Mouse (Mus musculus): ENCODE measurements around the gene Clic5. TPM values are rescaled to one million over a fixed set of nuclear protein-coding genes. Genes with fewer than 3 reads are reported as not detected.

The Clic5 gene
- polyA plus RNA-seq, 1 experiment, result 1.9 TPM

DNA sequence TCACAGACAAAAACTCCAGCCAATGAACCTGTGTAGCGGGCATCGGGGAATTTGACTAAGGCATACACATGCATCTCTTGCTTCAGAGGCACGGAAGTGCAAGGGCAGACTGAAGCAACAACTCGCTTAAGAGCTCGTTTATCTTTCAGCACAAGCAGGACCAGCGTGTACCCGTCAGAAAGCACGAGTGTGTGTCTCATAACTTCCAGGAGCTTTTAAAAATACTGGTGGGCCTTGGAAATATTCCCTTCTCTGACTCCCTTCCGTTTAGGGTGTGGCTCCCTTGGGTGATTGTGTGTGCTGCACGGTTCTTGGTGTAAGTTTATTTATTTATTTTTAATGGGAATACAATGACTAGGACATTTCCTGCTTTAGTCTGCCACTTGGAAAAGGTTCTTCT lies 41.7 kb downstream of the Clic5 start:
- Histone ChIP-seq H3K4me2 (ENCODE audit: low read depth) (peak overlapping the region; percentile 34), H3K4me3 (no peak overlapping the region), H3K27me3 (ENCODE audit: control insufficient read depth, insufficient read depth, insufficient read length) (no peaks in the 10 kb centered on the region), H3K36me3 (ENCODE audit: control insufficient read depth, insufficient read depth) (no peaks in the 10 kb centered on the region), H3K79me2 (ENCODE audit: control insufficient read depth, insufficient read depth) (no peaks in the 10 kb centered on the region), H3ac (ENCODE audit: control insufficient read depth, insufficient read length) (no peak overlapping the region)
- TF ChIP-seq TCF12 (IDR thresholded peaks at IDR 0.05; ENCODE audit: insufficient read depth, poor library complexity, severe bottlenecking) (no peak), E2F4 (IDR thresholded peaks at IDR 0.05; ENCODE audit: insufficient read depth) (no peak), CEBPB (IDR thresholded peaks at IDR 0.05; ENCODE audit: insufficient read depth, poor library complexity, severe bottlenecking) (no peak), USF1 (IDR thresholded peaks at IDR 0.05; ENCODE audit: low read depth) (no peak), MAX (IDR thresholded peaks at IDR 0.05; ENCODE audit: low read depth) (no peak), SRF (IDR thresholded peaks at IDR 0.05; ENCODE audit: control insufficient read depth, insufficient read length, low read depth) (no peak), MYOG (IDR thresholded peaks at IDR 0.05; ENCODE audit: control insufficient read depth in 1 of 3, insufficient read depth in 1 of 3, insufficient read length in 2 of 3, low read depth in 2 of 3) (no peak), MYOD1 (IDR thresholded peaks at IDR 0.05; ENCODE audit: control insufficient read depth in 1 of 3, insufficient read length in 2 of 3, low read depth in 2 of 3) (no peak), REST (IDR thresholded peaks at IDR 0.05; ENCODE audit: insufficient read depth, insufficient read length) (no peak)

DNA sequence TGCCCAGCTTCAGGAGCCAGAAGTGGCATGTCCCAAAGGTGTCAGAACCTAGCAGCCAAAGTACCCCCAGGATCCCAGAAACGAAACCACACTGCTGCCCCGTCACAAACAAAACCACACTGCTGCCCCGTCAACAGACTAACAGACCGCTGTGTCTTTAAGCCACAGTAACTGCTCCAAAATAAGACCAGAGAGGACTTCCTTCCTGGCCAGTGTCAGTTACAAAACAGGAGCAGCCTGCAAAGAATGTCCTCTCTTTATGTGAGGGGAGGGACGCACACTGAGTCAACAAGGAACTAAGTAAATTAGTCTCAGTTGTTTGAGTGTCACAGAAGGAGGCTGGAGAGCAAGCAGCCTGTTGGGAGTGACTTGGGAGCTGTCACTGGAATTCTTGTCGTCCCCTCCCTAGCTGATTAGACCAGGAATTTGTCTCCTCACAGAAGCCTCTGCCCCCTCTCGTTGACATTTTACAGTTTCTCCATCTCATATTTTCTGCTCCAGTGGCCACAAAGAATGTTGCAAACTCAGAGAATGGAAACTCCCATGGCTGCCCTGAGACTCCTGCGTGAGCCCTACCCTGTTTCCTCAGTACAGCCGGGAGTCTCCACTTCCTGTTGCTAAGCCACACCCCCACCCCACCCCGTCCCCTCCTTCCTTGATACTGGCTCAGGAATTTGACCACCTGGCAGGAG lies 50.8 kb downstream of the Clic5 start:
- H3K36me3 ChIP-seq (ENCODE audit: control insufficient read depth, insufficient read depth), result no peaks in the 10 kb centered on the region
- H3K4me3 ChIP-seq, result no peak overlapping the region

DNA sequence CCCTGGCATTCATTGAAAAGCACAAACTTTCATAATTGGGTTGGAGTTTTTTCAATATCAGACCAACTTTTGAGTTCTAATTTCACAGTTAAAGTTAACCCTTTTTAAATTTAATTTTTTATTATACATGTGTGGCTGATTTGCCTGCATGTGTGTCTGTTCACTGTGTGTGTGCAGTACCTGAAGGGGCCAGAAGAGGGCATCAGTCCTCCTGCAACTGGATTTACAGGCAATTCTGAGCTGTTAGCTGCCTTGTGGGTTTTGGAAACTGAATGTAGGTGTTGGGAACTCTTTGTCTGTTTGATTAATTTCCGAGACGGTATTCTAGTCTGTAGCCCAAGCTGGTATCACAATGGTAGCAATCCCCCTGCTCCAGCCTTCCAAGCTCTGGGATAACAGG lies 52.4 kb downstream of the Clic5 start:
- Histone ChIP-seq H3K79me2 (ENCODE audit: control insufficient read depth, insufficient read depth) (no peaks in the 10 kb centered on the region), H3K4me3 (no peak overlapping the region), H3K36me3 (ENCODE audit: control insufficient read depth, insufficient read depth) (no peaks in the 10 kb centered on the region), H3K27me3 (ENCODE audit: control insufficient read depth, insufficient read depth, insufficient read length) (no peaks in the 10 kb centered on the region), H3K4me2 (ENCODE audit: low read depth) (no peak overlapping the region), H3ac (ENCODE audit: control insufficient read depth, insufficient read length) (no peak overlapping the region)
- TF ChIP-seq TCF3 (IDR thresholded peaks at IDR 0.05; ENCODE audit: insufficient read length, low read depth) (no peak), POLR2A (IDR thresholded peaks at IDR 0.05; ENCODE audit: insufficient read length, low read depth) (no peak), POLR2AphosphoS2 (IDR thresholded peaks at IDR 0.05; ENCODE audit: insufficient read length, low read depth) (no peak)

More for the DNA sequence above, 50.8 kb downstream of the Clic5 start:
- Histone ChIP-seq H3K79me2 (ENCODE audit: control insufficient read depth, insufficient read depth) (no peaks in the 10 kb centered on the region), H3ac (ENCODE audit: control insufficient read depth, insufficient read length) (no peak overlapping the region), H3K27me3 (ENCODE audit: control insufficient read depth, insufficient read depth, insufficient read length) (no peaks in the 10 kb centered on the region), H3K4me2 (ENCODE audit: low read depth) (peak overlapping the region; percentile 59)
- TF ChIP-seq USF1 (IDR thresholded peaks at IDR 0.05; ENCODE audit: low read depth), result no peak
- no peak for TF ChIP-seq MYOG (IDR thresholded peaks at IDR 0.05; ENCODE audit: control insufficient read depth in 1 of 3, insufficient read depth in 1 of 3, insufficient read length in 2 of 3, low read depth in 2 of 3)
- TF ChIP-seq E2F4 (IDR thresholded peaks at IDR 0.05; ENCODE audit: insufficient read depth), result no peak
- TF ChIP-seq REST (IDR thresholded peaks at IDR 0.05; ENCODE audit: insufficient read depth, insufficient read length), result no peak
- no peak for TF ChIP-seq TCF12 (IDR thresholded peaks at IDR 0.05; ENCODE audit: insufficient read depth, poor library complexity, severe bottlenecking)
- TF ChIP-seq POLR2AphosphoS2 (IDR thresholded peaks at IDR 0.05; ENCODE audit: insufficient read length, low read depth), result no peak
- TF ChIP-seq MYOD1 (IDR thresholded peaks at IDR 0.05; ENCODE audit: control insufficient read depth in 1 of 3, insufficient read length in 2 of 3, low read depth in 2 of 3), result no peak
- no peak for TF ChIP-seq POLR2A (IDR thresholded peaks at IDR 0.05; ENCODE audit: insufficient read length, low read depth)
- no peak for TF ChIP-seq MAX (IDR thresholded peaks at IDR 0.05; ENCODE audit: low read depth)
- no peak for TF ChIP-seq CEBPB (IDR thresholded peaks at IDR 0.05; ENCODE audit: insufficient read depth, poor library complexity, severe bottlenecking)
- TF ChIP-seq SRF (IDR thresholded peaks at IDR 0.05; ENCODE audit: control insufficient read depth, insufficient read length, low read depth), result no peak
- no peak for TF ChIP-seq TCF3 (IDR thresholded peaks at IDR 0.05; ENCODE audit: insufficient read length, low read depth)

DNA sequence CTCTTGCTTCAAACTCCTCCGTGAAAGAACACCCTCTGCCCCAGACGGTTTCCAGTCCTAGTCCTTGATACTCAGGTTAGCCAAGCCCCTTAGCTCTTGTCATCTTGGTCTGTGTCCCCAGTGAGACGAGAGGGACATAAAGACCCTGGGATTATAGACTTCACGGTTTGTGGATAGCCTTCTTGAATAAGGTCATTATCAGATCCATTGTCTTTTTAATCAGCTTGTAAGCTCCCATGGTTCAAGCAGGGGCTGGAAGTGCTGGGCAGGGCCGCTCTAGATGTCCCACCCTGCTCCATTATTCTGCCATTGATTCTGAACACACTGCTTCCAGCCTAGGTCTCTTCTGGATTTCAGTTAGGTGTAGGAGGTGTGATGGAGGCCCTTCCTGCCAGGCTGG lies 55.7 kb downstream of the Clic5 start:
- no peak for TF ChIP-seq REST (IDR thresholded peaks at IDR 0.05; ENCODE audit: insufficient read depth, insufficient read length)
- TF ChIP-seq E2F4 (IDR thresholded peaks at IDR 0.05; ENCODE audit: insufficient read depth), result no peak
- TF ChIP-seq TCF3 (IDR thresholded peaks at IDR 0.05; ENCODE audit: insufficient read length, low read depth), result no peak
- no peak for TF ChIP-seq TCF12 (IDR thresholded peaks at IDR 0.05; ENCODE audit: insufficient read depth, poor library complexity, severe bottlenecking)
- no peak for TF ChIP-seq POLR2A (IDR thresholded peaks at IDR 0.05; ENCODE audit: insufficient read length, low read depth)
- TF ChIP-seq MYOG (IDR thresholded peaks at IDR 0.05; ENCODE audit: control insufficient read depth in 1 of 3, insufficient read depth in 1 of 3, insufficient read length in 2 of 3, low read depth in 2 of 3), result no peak
- Histone ChIP-seq H3K36me3 (ENCODE audit: control insufficient read depth, insufficient read depth) (no peaks in the 10 kb centered on the region), H3ac (ENCODE audit: control insufficient read depth, insufficient read length) (no peak overlapping the region), H3K79me2 (ENCODE audit: control insufficient read depth, insufficient read depth) (no peaks in the 10 kb centered on the region), H3K4me2 (ENCODE audit: low read depth) (no peak overlapping the region), H3K27me3 (ENCODE audit: control insufficient read depth, insufficient read depth, insufficient read length) (no peaks in the 10 kb centered on the region), H3K4me3 (no peak overlapping the region)

DNA sequence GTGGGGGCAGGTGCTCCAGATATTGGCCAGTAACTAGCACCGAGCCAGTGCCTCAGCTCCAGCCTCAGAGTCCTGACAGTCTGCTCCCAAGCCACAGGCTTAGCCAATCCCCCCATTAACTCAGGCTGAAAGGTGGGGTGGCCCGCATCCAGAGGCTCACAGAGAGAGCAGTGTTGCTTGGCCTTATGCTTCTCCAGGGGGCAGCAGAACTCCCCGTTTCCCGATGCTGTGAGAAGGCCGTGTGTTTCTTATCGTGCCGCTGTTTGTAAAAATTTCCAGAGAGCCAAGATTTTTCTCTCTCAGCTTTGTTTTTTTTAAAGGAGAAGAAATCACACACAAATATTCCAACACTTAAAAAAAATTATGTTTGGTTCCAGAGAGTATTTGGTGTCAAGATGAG lies 56.2 kb downstream of the Clic5 start:
- TF ChIP-seq USF1 (IDR thresholded peaks at IDR 0.05; ENCODE audit: low read depth), result no peak
- TF ChIP-seq REST (IDR thresholded peaks at IDR 0.05; ENCODE audit: insufficient read depth, insufficient read length), result no peak
- no peak for TF ChIP-seq POLR2A (IDR thresholded peaks at IDR 0.05; ENCODE audit: insufficient read length, low read depth)
- no peak for TF ChIP-seq SRF (IDR thresholded peaks at IDR 0.05; ENCODE audit: control insufficient read depth, insufficient read length, low read depth)
- TF ChIP-seq E2F4 (IDR thresholded peaks at IDR 0.05; ENCODE audit: insufficient read depth), result no peak
- no peak for TF ChIP-seq TCF3 (IDR thresholded peaks at IDR 0.05; ENCODE audit: insufficient read length, low read depth)
- TF ChIP-seq MYOG (IDR thresholded peaks at IDR 0.05; ENCODE audit: control insufficient read depth in 1 of 3, insufficient read depth in 1 of 3, insufficient read length in 2 of 3, low read depth in 2 of 3), result no peak
- no peak for TF ChIP-seq MAX (IDR thresholded peaks at IDR 0.05; ENCODE audit: low read depth)
- no peak for TF ChIP-seq CEBPB (IDR thresholded peaks at IDR 0.05; ENCODE audit: insufficient read depth, poor library complexity, severe bottlenecking)
- no peak for TF ChIP-seq TCF12 (IDR thresholded peaks at IDR 0.05; ENCODE audit: insufficient read depth, poor library complexity, severe bottlenecking)
- TF ChIP-seq POLR2AphosphoS2 (IDR thresholded peaks at IDR 0.05; ENCODE audit: insufficient read length, low read depth), result no peak
- no peak for TF ChIP-seq MYOD1 (IDR thresholded peaks at IDR 0.05; ENCODE audit: control insufficient read depth in 1 of 3, insufficient read length in 2 of 3, low read depth in 2 of 3)
- Histone ChIP-seq H3K79me2 (ENCODE audit: control insufficient read depth, insufficient read depth) (no peaks in the 10 kb centered on the region), H3K4me3 (no peak overlapping the region), H3K4me2 (ENCODE audit: low read depth) (no peak overlapping the region), H3K36me3 (ENCODE audit: control insufficient read depth, insufficient read depth) (no peaks in the 10 kb centered on the region), H3K27me3 (ENCODE audit: control insufficient read depth, insufficient read depth, insufficient read length) (no peaks in the 10 kb centered on the region), H3ac (ENCODE audit: control insufficient read depth, insufficient read length) (no peak overlapping the region)
